Mouse (Mus musculus) heart, postnatal 0 days (tissue): ENCODE data around the gene Zfhx3. TPM values are rescaled to one million over a fixed set of nuclear protein-coding genes. Genes with fewer than 3 reads are reported as not detected.

Experiments used
- ATAC-seq: fragments of 200-750 bp; cut with Nextera tagmentation; 2 replicates; pipeline ENCODE4 v1.8.0; 2017; ENCODE audit warnings: low read depth, moderate number of reproducible peaks, moderate library complexity; ENCODE audit not compliant: insufficient read depth
- DNase-seq: peaks from one replicate; pipeline ENCODE4 v3.0.0-alpha.2; 2016; ENCODE audit warnings: low spot score
- H3K27ac ChIP-seq: fragments of 300-500 bp; sonication (generic); 2 replicates; pipeline ENCODE4 v1.5.1; 2014; ENCODE audit warnings: low read depth, mild to moderate bottlenecking
- H3K27me3 ChIP-seq: fragments of 300-500 bp; sonication (generic); 2 replicates; pipeline ENCODE4 v1.6.1; 2014; ENCODE audit warnings: low read length, mixed read lengths; ENCODE audit not compliant: control insufficient read depth, insufficient read depth
- H3K36me3 ChIP-seq: fragments of 300-500 bp; sonication (generic); replicated peaks from 2 replicates; pipeline ENCODE4 v1.6.1; 2014; ENCODE audit warnings: low read length, mixed read lengths; ENCODE audit not compliant: control insufficient read depth, insufficient read depth
- H3K4me1 ChIP-seq: fragments of 300-500 bp; sonication (generic); 2 replicates; pipeline ENCODE4 v1.6.1; 2014; ENCODE audit warnings: antibody characterized with exemption; ENCODE audit not compliant: control insufficient read depth, insufficient read depth
- H3K4me2 ChIP-seq: fragments of 300-500 bp; sonication (generic); 2 replicates; pipeline ENCODE4 v1.6.1; 2014; ENCODE audit warnings: low read depth, mild to moderate bottlenecking, low read length, moderate library complexity
- H3K4me3 ChIP-seq: fragments of 300-500 bp; sonication (generic); 2 replicates; pipeline ENCODE4 v1.5.1; 2014; ENCODE audit warnings: low read depth, low read length
- H3K9ac ChIP-seq: fragments of 300-500 bp; sonication (generic); replicated peaks from 2 replicates; pipeline ENCODE4 v1.6.1; 2014; ENCODE audit warnings: low read depth, low read length, mixed read lengths
- H3K9me3 ChIP-seq: fragments of 300-500 bp; sonication (generic); replicated peaks from 2 replicates; pipeline ENCODE4 v1.6.1; 2016; ENCODE audit warnings: low read length; ENCODE audit not compliant: control insufficient read depth
- CTCF ChIP-seq: IDR thresholded peaks from 2 replicates; pipeline ENCODE4 v1.5.1; 2016; ENCODE audit warnings: antibody characterized with exemption, control low read depth, low read depth
- EP300 ChIP-seq: IDR thresholded peaks from 2 replicates; pipeline ENCODE4 v1.6.1; 2016; ENCODE audit warnings: antibody characterized with exemption, low read depth
- WGBS: fragments of 180-500 bp; shearing (Covaris S2); extraction: QIAGEN DNeasy Blood & Tissue Kit; methylation state at CpG from one replicate; pipeline ENCODE4 v1.1.7; 2014; 5-methylcytosine and 5-hydroxymethylcytosine counted together
- polyA plus RNA-seq: library from polyadenylated mRNA; unstranded; fragments of >200 nt; fragmentation: Nextera tagmentation; extraction: Ambion mirVana; gene quantifications from 2 replicates; pipeline ENCODE4 v1.2.1, GENCODE M21; 2015
- total RNA-seq: library from RNA; depleted of rRNA; stranded (reverse); fragments of >200 nt; gene quantifications from 2 replicates; pipeline ENCODE4 v1.2.3, GENCODE M21; 2014; ENCODE audit warnings: low replicate concordance

The Zfhx3 gene
- total and polyA plus RNA-seq, 2 experiments from 2014 or later, result 2.0 to 2.5 TPM

DNA sequence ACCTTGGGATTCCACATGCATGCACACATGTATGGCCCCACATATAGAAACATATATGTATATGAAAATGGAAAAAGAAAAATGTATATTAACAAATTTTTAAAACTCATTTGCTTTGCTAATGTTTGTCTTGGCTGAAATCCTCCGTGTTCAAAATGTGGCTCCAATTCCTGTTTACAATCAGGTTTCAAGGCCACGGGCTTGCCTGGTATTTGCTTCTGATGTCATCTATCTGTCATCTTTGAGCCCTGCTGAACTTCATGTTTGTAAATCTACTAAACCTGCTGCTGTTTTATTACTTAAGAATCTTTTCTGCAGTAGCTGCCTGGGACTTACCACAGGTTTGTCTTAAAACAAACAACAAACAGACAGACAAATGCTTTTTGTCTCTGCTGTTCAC is 1051.3 kb downstream of the Zfhx3 start:
- Histone ChIP-seq H3K27ac (no peak overlapping the region), H3K4me2 (no peak overlapping the region), H3K9ac (no peak overlapping the region), H3K4me3 (no peak overlapping the region), H3K36me3 (no peaks in the 10 kb centered on the region), H3K9me3 (no peaks in the 10 kb centered on the region), H3K4me1 (no peaks in the 10 kb centered on the region), H3K27me3 (no peaks in the 10 kb centered on the region)
- DNase-seq (no peak), ATAC-seq (no peak)
- TF ChIP-seq CTCF (no peak), EP300 (no peak)
- 55% methylated on average over 2 of the region's 2 CpGs for WGBS

DNA sequence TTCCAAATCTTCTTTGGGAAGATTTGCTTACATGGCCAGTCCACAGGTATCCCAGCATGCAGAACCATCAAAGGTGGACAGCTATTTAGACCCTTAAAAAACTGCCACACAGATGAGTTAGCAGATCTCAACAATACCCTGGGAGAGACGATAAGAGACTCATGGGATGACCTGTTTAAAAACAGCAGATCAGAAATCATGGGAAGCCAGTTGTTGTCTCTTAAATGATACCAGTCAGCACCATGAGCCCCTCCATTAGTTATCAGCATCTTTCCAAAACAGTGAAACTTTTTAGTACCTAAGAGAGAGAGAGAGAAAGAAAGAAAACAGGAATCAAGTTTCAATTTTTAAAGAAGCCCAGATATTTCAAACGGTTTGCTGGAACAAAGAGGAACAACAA is 1051.7 kb downstream of the Zfhx3 start:
- no peak overlapping the region for H3K27ac ChIP-seq
- no peaks in the 10 kb centered on the region for H3K27me3 ChIP-seq
- no peaks in the 10 kb centered on the region for H3K9me3 ChIP-seq
- H3K4me2 ChIP-seq, result no peak overlapping the region
- no peaks in the 10 kb centered on the region for H3K4me1 ChIP-seq
- no peak for DNase-seq
- no peak overlapping the region for H3K9ac ChIP-seq
- no peak overlapping the region for H3K4me3 ChIP-seq
- no peaks in the 10 kb centered on the region for H3K36me3 ChIP-seq
- no peak for ATAC-seq
- 39% methylated on average over 2 of the region's 2 CpGs for WGBS
- TF ChIP-seq CTCF (no peak), EP300 (no peak)

DNA sequence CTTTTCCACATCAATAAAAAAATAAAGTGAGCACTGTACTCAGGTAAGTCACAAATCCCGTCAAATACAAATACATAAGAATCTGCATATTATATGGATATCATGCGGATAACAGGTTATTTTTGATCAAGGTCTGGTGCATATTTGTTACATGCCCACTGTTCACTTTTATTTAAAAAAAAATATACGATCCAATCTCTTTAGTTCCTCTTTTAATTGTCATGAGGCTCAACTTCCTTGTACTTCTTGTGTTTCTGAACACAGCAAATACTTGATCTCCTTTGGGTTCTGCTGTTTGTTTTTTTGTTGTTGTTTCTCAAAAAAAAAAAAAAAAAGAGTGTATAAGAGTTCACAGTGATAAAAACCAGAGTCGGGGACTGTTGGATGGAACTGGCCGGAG is 1052.4 kb downstream of the Zfhx3 start:
- Histone ChIP-seq H3K4me3 (no peak overlapping the region), H3K27ac (no peak overlapping the region), H3K9ac (no peak overlapping the region), H3K4me1 (no peaks in the 10 kb centered on the region), H3K4me2 (no peak overlapping the region), H3K27me3 (no peaks in the 10 kb centered on the region), H3K9me3 (no peaks in the 10 kb centered on the region), H3K36me3 (no peaks in the 10 kb centered on the region)
- ATAC-seq (no peak), DNase-seq (no peak)
- 82% methylated on average over 5 of the region's 5 CpGs for WGBS
- no peak for TF ChIP-seq EP300
- TF ChIP-seq CTCF, result no peak

DNA sequence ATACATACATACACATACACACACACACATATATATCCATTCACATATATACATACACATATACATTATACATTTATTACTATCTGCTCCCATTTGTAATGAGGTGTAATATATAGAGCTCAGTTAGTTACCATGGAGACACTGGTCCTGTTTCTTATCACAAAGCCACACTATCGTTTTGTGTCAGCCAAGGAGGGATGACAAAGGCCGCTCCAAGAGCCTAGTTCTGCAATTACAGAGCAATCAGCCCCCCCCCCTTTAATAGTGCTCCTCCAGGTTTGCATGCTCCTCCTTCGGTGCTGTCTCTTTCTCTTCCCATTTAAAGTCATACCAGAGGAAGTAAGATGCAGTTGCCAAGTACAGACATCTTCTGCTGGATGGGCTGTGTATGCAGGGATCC is 1054.9 kb downstream of the Zfhx3 start:
- Histone ChIP-seq H3K4me3 (no peak overlapping the region), H3K9ac (no peak overlapping the region), H3K4me2 (no peak overlapping the region), H3K27me3 (no peaks in the 10 kb centered on the region), H3K27ac (no peak overlapping the region), H3K4me1 (no peaks in the 10 kb centered on the region), H3K36me3 (no peaks in the 10 kb centered on the region), H3K9me3 (no peaks in the 10 kb centered on the region)
- WGBS, result 45% methylated on average over 3 of the region's 3 CpGs
- DNase-seq, result no peak
- TF ChIP-seq EP300, result no peak
- TF ChIP-seq CTCF, result no peak
- ATAC-seq, result no peak

DNA sequence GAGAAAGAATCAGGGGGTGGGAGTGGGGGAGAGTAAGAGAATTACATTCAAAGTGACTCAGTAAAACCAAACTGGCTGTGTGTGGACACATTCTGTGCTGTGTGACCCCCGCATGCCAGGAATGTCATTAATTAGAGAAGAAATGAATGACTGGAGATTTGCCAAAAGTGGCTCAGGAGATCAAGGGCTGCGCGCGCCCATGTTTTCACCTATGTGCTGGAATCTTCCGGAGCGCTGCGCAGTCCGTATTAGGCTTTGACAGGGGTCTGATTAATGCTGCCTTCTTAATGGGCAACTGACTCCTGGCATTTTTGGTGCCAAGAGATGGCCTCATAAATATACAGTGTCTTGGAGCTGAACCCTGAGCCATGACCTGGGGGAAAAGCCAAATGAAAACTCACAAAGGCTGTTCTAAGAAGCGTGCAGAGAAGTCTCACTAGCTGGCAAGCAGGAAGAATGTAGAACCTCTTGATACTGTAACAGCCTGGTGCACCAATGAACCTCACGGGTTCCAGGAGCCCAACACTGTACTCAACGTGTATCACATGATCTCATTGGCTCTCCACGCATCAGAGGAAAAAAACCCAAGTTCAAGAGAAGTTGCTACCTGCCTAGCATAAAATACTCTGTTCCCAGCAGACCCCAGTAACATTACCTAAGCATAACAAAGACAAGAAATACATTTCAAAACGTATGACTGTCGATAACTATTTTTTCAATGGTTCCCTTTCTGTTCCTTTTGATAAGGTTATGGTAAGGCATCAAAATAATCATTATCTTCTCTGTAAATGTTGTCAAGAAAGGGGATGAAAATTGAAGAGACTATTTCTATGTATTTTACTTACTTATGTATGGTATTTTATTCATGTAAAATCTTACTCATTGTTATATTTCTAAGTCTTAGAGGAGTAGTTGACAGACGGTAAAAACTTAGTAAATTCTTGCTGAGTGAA is 1057.1 kb downstream of the Zfhx3 start:
- TF ChIP-seq CTCF (no peak), EP300 (no peak)
- no peak overlapping the region for H3K27ac ChIP-seq
- ATAC-seq (no peak), DNase-seq (no peak)
- no peaks in the 10 kb centered on the region for H3K4me1 ChIP-seq
- no peaks in the 10 kb centered on the region for H3K27me3 ChIP-seq
- H3K9me3 ChIP-seq, result no peaks in the 10 kb centered on the region
- 75% methylated on average over 15 of the region's 15 CpGs for WGBS
- no peaks in the 10 kb centered on the region for H3K36me3 ChIP-seq
- H3K4me2 ChIP-seq, result no peak overlapping the region
- no peak overlapping the region for H3K9ac ChIP-seq
- H3K4me3 ChIP-seq, result no peak overlapping the region

GRCm38 (mm10) chr8:109001031-109001430 is 1058.6 kb downstream of the Zfhx3 start:
- TF ChIP-seq CTCF, result no peak
- TF ChIP-seq EP300, result no peak
- H3K9me3 ChIP-seq, result no peaks in the 10 kb centered on the region
- no peak overlapping the region for H3K4me3 ChIP-seq
- no peak overlapping the region for H3K4me2 ChIP-seq
- ATAC-seq (no peak), DNase-seq (no peak)
- H3K27ac ChIP-seq, result no peak overlapping the region
- H3K9ac ChIP-seq, result no peak overlapping the region
- H3K36me3 ChIP-seq, result no peaks in the 10 kb centered on the region
- 67% methylated on average over 9 of the region's 9 CpGs for WGBS
- no peaks in the 10 kb centered on the region for H3K4me1 ChIP-seq
- H3K27me3 ChIP-seq, result no peaks in the 10 kb centered on the region
